Comparison of ENCODE assay signal across 8 mouse cellular contexts in genomic region chr9:44768029-44768394, GRCm38 (mm10). TPM values are rescaled to one million over a fixed set of nuclear protein-coding genes. Genes with fewer than 3 reads are reported as not detected.
DNase-seq lines count a peak whose midpoint lies in the region; ATAC-seq and TF ChIP-seq lines count a peak whose summit lies in the region.
"Not testable (repeated sequence)": the region's sequence is repeated elsewhere in the genome, so short reads cannot be mapped to it uniquely, and the experiment has no call there.

No protein-coding gene starts in this region.

- not testable (repeated sequence) for TF ChIP-seq RAD21 in CH12.LX (IDR thresholded peaks at IDR 0.05; ENCODE audit: low read depth, low read length)

- not testable (repeated sequence) for H3K9me3 ChIP-seq in CH12.LX (replicated peaks; ENCODE audit: low read length); embryonic facial prominence, embryonic 10.5 days; forebrain, postnatal 0 days (ENCODE audit: low read length); hindbrain, embryonic 13.5 days; kidney, embryonic 16.5 days (ENCODE audit: low read length); liver, embryonic 14.5 days (ENCODE audit: control insufficient read depth, low read length); midbrain, embryonic 14.5 days (ENCODE audit: control insufficient read depth, low read length); stomach, embryonic 14.5 days (ENCODE audit: control insufficient read depth, low read depth, low read length)

- ATAC-seq in forebrain, postnatal 0 days; hindbrain, embryonic 13.5 days (ENCODE audit: low FRiP score); kidney, embryonic 16.5 days (ENCODE audit: low FRiP score, low TSS enrichment); midbrain, embryonic 14.5 days (ENCODE audit: low FRiP score, low TSS enrichment); stomach, embryonic 14.5 days (ENCODE audit: insufficient number of reproducible peaks, insufficient read depth, low FRiP score, low read depth): not testable (repeated sequence)
- ATAC-seq in liver, embryonic 14.5 days (ENCODE audit: insufficient read depth), result peak; percentile 7; the same call in 1 of the 2 replicates

- H3K27me3 ChIP-seq in CH12.LX (replicated peaks); embryonic facial prominence, embryonic 10.5 days (replicated peaks; ENCODE audit: low read depth, poor library complexity, severe bottlenecking); forebrain, postnatal 0 days (ENCODE audit: insufficient read depth, low read length); hindbrain, embryonic 13.5 days; kidney, embryonic 16.5 days (ENCODE audit: insufficient read depth, low read length); liver, embryonic 14.5 days (ENCODE audit: control insufficient read depth, insufficient read depth, low read length); midbrain, embryonic 14.5 days (ENCODE audit: control insufficient read depth, insufficient read depth, low read length); stomach, embryonic 14.5 days (ENCODE audit: control insufficient read depth, insufficient read depth, low read length): not testable (repeated sequence)

- WGBS in embryonic facial prominence, embryonic 10.5 days, result 44% methylated on average over 7 of the region's 9 CpGs
- 47% methylated on average over 7 of the region's 9 CpGs for WGBS in forebrain, postnatal 0 days
- WGBS in hindbrain, embryonic 13.5 days, result 39% methylated on average over 8 of the region's 9 CpGs
- WGBS in kidney, embryonic 16.5 days, result 45% methylated on average over 7 of the region's 9 CpGs
- 35% methylated on average over 7 of the region's 9 CpGs for WGBS in liver, embryonic 14.5 days (ENCODE audit: insufficient replicate concordance)
- WGBS in midbrain, embryonic 14.5 days, result 44% methylated on average over 7 of the region's 9 CpGs
- WGBS in stomach, embryonic 14.5 days, result 41% methylated on average over 7 of the region's 9 CpGs

- not testable (repeated sequence) for TF ChIP-seq EP300 in CH12.LX (IDR thresholded peaks at IDR 0.05; ENCODE audit: low read length); liver, embryonic 14.5 days (IDR thresholded peaks at IDR 0.05; ENCODE audit: low read depth)

- not testable (repeated sequence) for H3K27ac ChIP-seq in CH12.LX (ENCODE audit: insufficient read depth, low read depth); forebrain, postnatal 0 days (ENCODE audit: low read depth, low read length)
- peak overlapping the region; percentile 51; the same call in 1 of the 2 replicates for H3K27ac ChIP-seq in embryonic facial prominence, embryonic 10.5 days (replicated peaks)
- H3K27ac ChIP-seq in hindbrain, embryonic 13.5 days, result peak overlapping the region; percentile 71
- 0 out of 2 replicates have a peak overlapping the region, but pooled peaks have one; percentile 33 for H3K27ac ChIP-seq in kidney, embryonic 16.5 days (ENCODE audit: low read length)
- H3K27ac ChIP-seq in liver, embryonic 14.5 days, result peak overlapping the region; percentile 39; the same call in 1 of the 2 replicates
- peak overlapping the region; percentile 95; the same call in 1 of the 2 replicates for H3K27ac ChIP-seq in midbrain, embryonic 14.5 days (replicated peaks; ENCODE audit: low read depth, low read length)
- H3K27ac ChIP-seq in stomach, embryonic 14.5 days (ENCODE audit: low read length), result peak overlapping the region; percentile 96

- H3K4me3 ChIP-seq in CH12.LX (replicated peaks in 1 of 3; ENCODE audit: low read depth in 2 of 3, low read length in 2 of 3, poor library complexity in 1 of 3), result peak overlapping the region in 2 of 3 experiments; percentile 15 to 40
- H3K4me3 ChIP-seq in embryonic facial prominence, embryonic 10.5 days, result peak overlapping the region; percentile 100
- H3K4me3 ChIP-seq in forebrain, postnatal 0 days (ENCODE audit: low read depth, low read length), result peak overlapping the region; percentile 94
- peak overlapping the region; percentile 97 for H3K4me3 ChIP-seq in hindbrain, embryonic 13.5 days
- peak overlapping the region; percentile 100 for H3K4me3 ChIP-seq in kidney, embryonic 16.5 days (ENCODE audit: low read length)
- H3K4me3 ChIP-seq in liver, embryonic 14.5 days (ENCODE audit: insufficient read depth in 1 of 2, low read depth in 2 of 2, low read length in 2 of 2), result peak overlapping the region in 1 of 2 experiments; percentile 79; a peak in 3 of 4 replicates
- H3K4me3 ChIP-seq in midbrain, embryonic 14.5 days (replicated peaks; ENCODE audit: low read depth, low read length), result peak overlapping the region; percentile 99; the same call in 1 of the 2 replicates
- H3K4me3 ChIP-seq in stomach, embryonic 14.5 days (ENCODE audit: low read depth, low read length), result peak overlapping the region; percentile 99

- H3K4me2 ChIP-seq in CH12.LX (ENCODE audit: insufficient read depth, low read depth, poor library complexity, severe bottlenecking), result not testable (repeated sequence)
- H3K4me2 ChIP-seq in forebrain, postnatal 0 days (ENCODE audit: low read depth), result peak overlapping the region; percentile 46
- 0 out of 2 replicates have a peak overlapping the region, but pooled peaks have one; percentile 21 for H3K4me2 ChIP-seq in hindbrain, embryonic 13.5 days
- peak overlapping the region; percentile 81 for H3K4me2 ChIP-seq in kidney, embryonic 16.5 days (replicated peaks; ENCODE audit: low read depth, low read length)
- H3K4me2 ChIP-seq in liver, embryonic 14.5 days (ENCODE audit: low read depth), result peak overlapping the region; percentile 95
- peak overlapping the region; percentile 80 for H3K4me2 ChIP-seq in midbrain, embryonic 14.5 days (ENCODE audit: low read length)
- H3K4me2 ChIP-seq in stomach, embryonic 14.5 days (replicated peaks; ENCODE audit: low read depth, low read length), result peak overlapping the region; percentile 25

- H3K4me1 ChIP-seq in CH12.LX (ENCODE audit: control insufficient read depth in 1 of 2, insufficient read depth in 2 of 2), result peaks cover 2 to 49% of the 10 kb centered on the region in 2 experiments; a peak in 3 of 4 replicates
- peaks cover 16% of the 10 kb centered on the region for H3K4me1 ChIP-seq in embryonic facial prominence, embryonic 10.5 days
- H3K4me1 ChIP-seq in forebrain, postnatal 0 days (ENCODE audit: insufficient read depth), result peaks cover 12% of the 10 kb centered on the region; the same call in 1 of the 2 replicates
- H3K4me1 ChIP-seq in hindbrain, embryonic 13.5 days (replicated peaks), result peaks cover 25% of the 10 kb centered on the region
- H3K4me1 ChIP-seq in kidney, embryonic 16.5 days (ENCODE audit: insufficient read depth, low read length), result peaks cover 29% of the 10 kb centered on the region
- H3K4me1 ChIP-seq in liver, embryonic 14.5 days (replicated peaks; ENCODE audit: control insufficient read depth in 2 of 2, insufficient read depth in 2 of 2, low read length in 1 of 2), result peaks cover 6 to 16% of the 10 kb centered on the region in 2 experiments
- peaks cover 18% of the 10 kb centered on the region for H3K4me1 ChIP-seq in midbrain, embryonic 14.5 days (ENCODE audit: control insufficient read depth, insufficient read depth, low read length)
- H3K4me1 ChIP-seq in stomach, embryonic 14.5 days (ENCODE audit: control insufficient read depth, insufficient read depth, low read length), result peaks cover 14% of the 10 kb centered on the region

- TF ChIP-seq CTCF in CH12.LX (conservative IDR thresholded peaks at IDR 0.05 in 1 of 2, IDR thresholded peaks at IDR 0.05 in 1 of 2; ENCODE audit: low read depth in 2 of 2, low read length in 2 of 2), result peak in 1 of 2 experiments; percentile 15; a peak in 1 of 4 replicates
- not testable (repeated sequence) for TF ChIP-seq CTCF in forebrain, postnatal 0 days (IDR thresholded peaks at IDR 0.05; ENCODE audit: low read depth); liver, embryonic 14.5 days (IDR thresholded peaks at IDR 0.05; ENCODE audit: low read depth)

- in situ Hi-C loops in CH12.LX (cut with MboI; ENCODE audit: low pct_ligation_motif_present, low pct_unique_long_range_greater_than_20kb, low sequenced_read_pairs), result not testable (repeated sequence)

- H3K36me3 ChIP-seq in CH12.LX (replicated peaks in 1 of 2; ENCODE audit: control insufficient read depth in 1 of 2, insufficient read depth in 1 of 2, low read length in 1 of 2), result peaks cover 2 to 12% of the 10 kb centered on the region in 2 experiments
- not testable (repeated sequence) for H3K36me3 ChIP-seq in embryonic facial prominence, embryonic 10.5 days (replicated peaks); forebrain, postnatal 0 days (ENCODE audit: insufficient read depth); hindbrain, embryonic 13.5 days; kidney, embryonic 16.5 days (ENCODE audit: insufficient read depth, low read length); liver, embryonic 14.5 days (replicated peaks; ENCODE audit: control insufficient read depth, insufficient read depth, low read depth); midbrain, embryonic 14.5 days (ENCODE audit: control insufficient read depth, insufficient read depth, low read length); stomach, embryonic 14.5 days (ENCODE audit: control insufficient read depth, insufficient read depth, low read length)

- TF ChIP-seq POLR2A in CH12.LX (IDR thresholded peaks at IDR 0.05; ENCODE audit: low read depth, low read length), result not testable (repeated sequence)

- H3K79me2 ChIP-seq in CH12.LX (replicated peaks; ENCODE audit: control insufficient read depth, extremely low read depth, insufficient read depth, poor library complexity, severe bottlenecking), result peaks cover 43% of the 10 kb centered on the region

- dilution Hi-C loops in CH12.LX (cut with MboI; ENCODE audit: extremely low pct_ligation_motif_present, extremely low pct_unique_long_range_greater_than_20kb, low sequenced_read_pairs), result not testable (repeated sequence)

- DNase-seq in CH12.LX (ENCODE audit: extremely low read depth); embryonic facial prominence, embryonic 10.5 days (ENCODE audit: low spot score); liver, embryonic 14.5 days (ENCODE audit: low read depth in 3 of 3, low spot score in 3 of 3); midbrain, embryonic 14.5 days: not testable (repeated sequence)
- DNase-seq in forebrain, postnatal 0 days, result peak; percentile 24

- not testable (repeated sequence) for H3K9ac ChIP-seq in CH12.LX (ENCODE audit: insufficient read depth, low read depth); forebrain, postnatal 0 days; hindbrain, embryonic 13.5 days; kidney, embryonic 16.5 days (replicated peaks; ENCODE audit: low read length); liver, embryonic 14.5 days (replicated peaks); midbrain, embryonic 14.5 days (replicated peaks; ENCODE audit: low read length); stomach, embryonic 14.5 days (replicated peaks; ENCODE audit: low read depth, low read length)

RNA-seq across cellular contexts. Expression of gene Ift46, which starts 0.3 kb away (rescaled TPM):
- 49.8 and 51.4 TPM in 2 replicates for total RNA-seq in CH12.LX (2012; rRNA removed)
- total RNA-seq in CH12.LX (2014; rRNA removed), result 57.7 and 60.7 TPM in 2 replicates
- polyA plus RNA-seq in CH12.LX (2012; ENCODE audit: insufficient read length, low read depth), result 77.7 and 80.0 TPM in 2 replicates
- 133 and 139 TPM in 2 replicates for polyA plus RNA-seq in embryonic facial prominence, embryonic 10.5 days (2016; fragmentation: Nextera tagmentation; extraction: Ambion mirVana)
- 67.0 and 72.4 TPM in 2 replicates for total RNA-seq in forebrain, postnatal 0 days (2014; rRNA removed)
- polyA plus RNA-seq in forebrain, postnatal 0 days (2015; fragmentation: Nextera tagmentation; extraction: Ambion mirVana), result 158 and 166 TPM in 2 replicates
- 158 and 163 TPM in 2 replicates for polyA plus RNA-seq in hindbrain, embryonic 13.5 days (2015; fragmentation: Nextera tagmentation; extraction: Ambion mirVana)
- polyA plus RNA-seq in kidney, embryonic 16.5 days (2015; fragmentation: Nextera tagmentation; extraction: Ambion mirVana), result 100 and 111 TPM in 2 replicates
- polyA plus RNA-seq in liver, embryonic 14.5 days (2012; rRNA removed), result 8.8 and 11.3 TPM in 2 replicates
- polyA plus RNA-seq in liver, embryonic 14.5 days (2014; fragmentation: Nextera tagmentation; extraction: Ambion mirVana), result 16.0 and 17.3 TPM in 2 replicates
- 187 and 211 TPM in 2 replicates for polyA plus RNA-seq in midbrain, embryonic 14.5 days (2014; fragmentation: Nextera tagmentation; extraction: Ambion mirVana)
- 105 and 119 TPM in 2 replicates for polyA plus RNA-seq in stomach, embryonic 14.5 days (2014; fragmentation: Nextera tagmentation; extraction: Ambion mirVana)

RNA-seq across cellular contexts. Expression of gene Arcn1, which starts 0.4 kb away (rescaled TPM):
- 79.4 and 95.2 TPM in 2 replicates for total RNA-seq in CH12.LX (2012; rRNA removed)
- total RNA-seq in CH12.LX (2014; rRNA removed), result 145 and 150 TPM in 2 replicates
- polyA plus RNA-seq in CH12.LX (2012; ENCODE audit: insufficient read length, low read depth), result 127 and 146 TPM in 2 replicates
- 169 and 171 TPM in 2 replicates for polyA plus RNA-seq in embryonic facial prominence, embryonic 10.5 days (2016; fragmentation: Nextera tagmentation; extraction: Ambion mirVana)
- 107 and 113 TPM in 2 replicates for total RNA-seq in forebrain, postnatal 0 days (2014; rRNA removed)
- polyA plus RNA-seq in forebrain, postnatal 0 days (2015; fragmentation: Nextera tagmentation; extraction: Ambion mirVana), result 86.0 and 105 TPM in 2 replicates
- 142 and 143 TPM in 2 replicates for polyA plus RNA-seq in hindbrain, embryonic 13.5 days (2015; fragmentation: Nextera tagmentation; extraction: Ambion mirVana)
- polyA plus RNA-seq in kidney, embryonic 16.5 days (2015; fragmentation: Nextera tagmentation; extraction: Ambion mirVana), result 217 and 219 TPM in 2 replicates
- polyA plus RNA-seq in liver, embryonic 14.5 days (2012; rRNA removed), result 26.6 and 33.5 TPM in 2 replicates
- polyA plus RNA-seq in liver, embryonic 14.5 days (2014; fragmentation: Nextera tagmentation; extraction: Ambion mirVana), result 84.1 and 88.5 TPM in 2 replicates
- polyA plus RNA-seq in midbrain, embryonic 14.5 days (2014; fragmentation: Nextera tagmentation; extraction: Ambion mirVana), result 99.8 and 160 TPM in 2 replicates
- 202 and 209 TPM in 2 replicates for polyA plus RNA-seq in stomach, embryonic 14.5 days (2014; fragmentation: Nextera tagmentation; extraction: Ambion mirVana)

RNA-seq across cellular contexts. Expression of gene Tmem25, which starts 31.1 kb away (rescaled TPM):
- total RNA-seq in CH12.LX (2012; rRNA removed) (0.25 TPM in 2 replicates), CH12.LX (2014; rRNA removed) (0.16 and 0.28 TPM in 2 replicates)
- 0.44 and 1.5 TPM in 2 replicates for polyA plus RNA-seq in CH12.LX (2012; ENCODE audit: insufficient read length, low read depth)
- polyA plus RNA-seq in embryonic facial prominence, embryonic 10.5 days (2016; fragmentation: Nextera tagmentation; extraction: Ambion mirVana), result 1.7 and 2.1 TPM in 2 replicates
- 11.8 and 12.8 TPM in 2 replicates for total RNA-seq in forebrain, postnatal 0 days (2014; rRNA removed)
- 11.6 and 14.9 TPM in 2 replicates for polyA plus RNA-seq in forebrain, postnatal 0 days (2015; fragmentation: Nextera tagmentation; extraction: Ambion mirVana)
- polyA plus RNA-seq in hindbrain, embryonic 13.5 days (2015; fragmentation: Nextera tagmentation; extraction: Ambion mirVana), result 10.9 and 12.7 TPM in 2 replicates
- 34.9 and 40.4 TPM in 2 replicates for polyA plus RNA-seq in kidney, embryonic 16.5 days (2015; fragmentation: Nextera tagmentation; extraction: Ambion mirVana)
- 3.6 and 4.9 TPM in 2 replicates for polyA plus RNA-seq in liver, embryonic 14.5 days (2012; rRNA removed)
- 1.3 and 1.9 TPM in 2 replicates for polyA plus RNA-seq in liver, embryonic 14.5 days (2014; fragmentation: Nextera tagmentation; extraction: Ambion mirVana)
- 10.0 and 15.6 TPM in 2 replicates for polyA plus RNA-seq in midbrain, embryonic 14.5 days (2014; fragmentation: Nextera tagmentation; extraction: Ambion mirVana)
- 3.2 and 3.5 TPM in 2 replicates for polyA plus RNA-seq in stomach, embryonic 14.5 days (2014; fragmentation: Nextera tagmentation; extraction: Ambion mirVana)

RNA-seq across cellular contexts. Expression of gene Phldb1, which starts 33.0 kb away (rescaled TPM):
- total RNA-seq in CH12.LX (2012; rRNA removed) (10.1 and 14.6 TPM in 2 replicates), CH12.LX (2014; rRNA removed) (7.9 and 9.7 TPM in 2 replicates)
- polyA plus RNA-seq in CH12.LX (2012; ENCODE audit: insufficient read length, low read depth), result 15.1 and 18.3 TPM in 2 replicates
- 48.4 and 51.1 TPM in 2 replicates for polyA plus RNA-seq in embryonic facial prominence, embryonic 10.5 days (2016; fragmentation: Nextera tagmentation; extraction: Ambion mirVana)
- total RNA-seq in forebrain, postnatal 0 days (2014; rRNA removed), result 106 and 129 TPM in 2 replicates
- 28.2 and 34.3 TPM in 2 replicates for polyA plus RNA-seq in forebrain, postnatal 0 days (2015; fragmentation: Nextera tagmentation; extraction: Ambion mirVana)
- 44.5 and 48.8 TPM in 2 replicates for polyA plus RNA-seq in hindbrain, embryonic 13.5 days (2015; fragmentation: Nextera tagmentation; extraction: Ambion mirVana)
- 37.0 and 37.6 TPM in 2 replicates for polyA plus RNA-seq in kidney, embryonic 16.5 days (2015; fragmentation: Nextera tagmentation; extraction: Ambion mirVana)
- polyA plus RNA-seq in liver, embryonic 14.5 days (2012; rRNA removed), result 2.6 and 2.7 TPM in 2 replicates
- 1.6 and 2.3 TPM in 2 replicates for polyA plus RNA-seq in liver, embryonic 14.5 days (2014; fragmentation: Nextera tagmentation; extraction: Ambion mirVana)
- polyA plus RNA-seq in midbrain, embryonic 14.5 days (2014; fragmentation: Nextera tagmentation; extraction: Ambion mirVana), result 46.7 and 51.1 TPM in 2 replicates
- 26.7 and 26.8 TPM in 2 replicates for polyA plus RNA-seq in stomach, embryonic 14.5 days (2014; fragmentation: Nextera tagmentation; extraction: Ambion mirVana)

RNA-seq across cellular contexts. Expression of gene Ttc36, which starts 34.9 kb away (rescaled TPM):
- total RNA-seq in CH12.LX (2012; rRNA removed) (0.68 TPM in 1 of 2 replicates, not detected in the other), CH12.LX (2014; rRNA removed) (not detected in 2 replicates)
- polyA plus RNA-seq in CH12.LX (2012; ENCODE audit: insufficient read length, low read depth), result 0.37 and 0.51 TPM in 2 replicates
- polyA plus RNA-seq in embryonic facial prominence, embryonic 10.5 days (2016; fragmentation: Nextera tagmentation; extraction: Ambion mirVana), result not detected in 2 replicates
- 0.69 and 2.6 TPM in 2 replicates for total RNA-seq in forebrain, postnatal 0 days (2014; rRNA removed)
- polyA plus RNA-seq in forebrain, postnatal 0 days (2015; fragmentation: Nextera tagmentation; extraction: Ambion mirVana), result 0.68 and 0.71 TPM in 2 replicates
- polyA plus RNA-seq in hindbrain, embryonic 13.5 days (2015; fragmentation: Nextera tagmentation; extraction: Ambion mirVana), result 0.55 TPM in 1 of 2 replicates, not detected in the other
- polyA plus RNA-seq in kidney, embryonic 16.5 days (2015; fragmentation: Nextera tagmentation; extraction: Ambion mirVana), result 161 and 182 TPM in 2 replicates
- 40.4 and 43.5 TPM in 2 replicates for polyA plus RNA-seq in liver, embryonic 14.5 days (2012; rRNA removed)
- polyA plus RNA-seq in liver, embryonic 14.5 days (2014; fragmentation: Nextera tagmentation; extraction: Ambion mirVana), result 72.0 and 77.4 TPM in 2 replicates
- polyA plus RNA-seq in midbrain, embryonic 14.5 days (2014; fragmentation: Nextera tagmentation; extraction: Ambion mirVana), result 0.41 and 0.72 TPM in 2 replicates
- polyA plus RNA-seq in stomach, embryonic 14.5 days (2014; fragmentation: Nextera tagmentation; extraction: Ambion mirVana), result 0.42 and 1.7 TPM in 2 replicates
